Mouse (Mus musculus) layer of hippocampus, adult 9-10 months (tissue): Measurements from ENCODE around the gene Gm20716.
"Not testable (repeated sequence)": the region's sequence is repeated elsewhere in the genome, so short reads cannot be mapped to it uniquely, and the experiment has no call there.

Experiments
- DNase-seq: peaks from one replicate; pipeline ENCODE4 v3.0.0; 2022; ENCODE audit warnings: low spot score

Gm20716 gene

DNA sequence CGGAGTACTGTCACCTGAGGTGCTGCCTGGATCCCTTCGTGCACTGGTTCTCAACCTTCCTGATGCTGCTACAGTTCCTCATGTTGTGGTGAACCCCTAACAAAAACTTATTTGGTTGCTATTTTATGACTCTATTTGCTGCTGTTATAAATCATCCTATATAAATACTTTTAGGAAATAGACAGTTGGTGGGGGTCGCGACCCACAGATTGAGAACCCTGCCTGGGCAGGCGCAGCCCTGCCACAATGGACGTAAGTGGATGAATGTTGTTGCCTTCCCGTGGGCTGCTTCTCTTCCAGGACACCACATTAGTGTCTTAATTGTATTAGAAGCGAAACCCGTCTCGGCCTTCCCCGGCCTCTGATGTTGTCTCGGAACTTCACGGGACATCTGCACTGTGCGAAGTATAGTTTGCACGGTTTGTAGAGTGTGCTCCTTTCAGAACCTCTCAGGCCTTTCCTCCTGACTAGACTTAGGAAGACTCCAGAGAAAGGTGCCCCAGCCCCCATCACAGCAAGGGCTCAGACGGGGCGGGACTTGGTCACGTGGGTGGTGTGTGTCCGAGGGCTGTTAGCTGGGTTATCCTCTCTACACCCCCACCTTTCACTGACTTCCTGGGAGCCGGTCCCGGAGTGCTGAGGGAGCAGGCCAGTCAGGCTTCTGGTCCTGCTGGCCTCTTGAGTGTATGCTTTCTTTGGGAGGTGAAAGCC is 63.3 kb downstream of the Gm20716 start:
- DNase-seq: no peak

DNA sequence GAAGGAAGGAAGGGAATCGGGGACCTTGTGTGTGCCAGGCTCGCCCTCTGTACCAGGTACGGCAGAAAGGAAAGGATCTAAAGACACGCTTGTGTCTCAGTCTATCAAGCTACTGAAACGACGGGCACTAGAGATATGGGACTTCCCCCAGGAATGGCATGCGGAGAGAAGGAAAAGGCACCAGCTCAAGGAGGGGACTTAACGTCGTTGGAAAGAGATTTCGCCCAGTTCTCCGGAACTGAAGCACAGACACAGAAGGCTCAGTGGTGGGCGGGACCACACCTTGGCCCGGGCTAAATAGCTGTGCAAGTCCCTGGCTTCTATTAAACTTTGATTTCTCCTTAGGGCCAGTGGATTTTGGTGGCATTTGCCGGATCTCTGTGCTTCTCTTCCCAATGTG is 68.2 kb downstream of the Gm20716 start:
- DNase-seq: no peak

DNA sequence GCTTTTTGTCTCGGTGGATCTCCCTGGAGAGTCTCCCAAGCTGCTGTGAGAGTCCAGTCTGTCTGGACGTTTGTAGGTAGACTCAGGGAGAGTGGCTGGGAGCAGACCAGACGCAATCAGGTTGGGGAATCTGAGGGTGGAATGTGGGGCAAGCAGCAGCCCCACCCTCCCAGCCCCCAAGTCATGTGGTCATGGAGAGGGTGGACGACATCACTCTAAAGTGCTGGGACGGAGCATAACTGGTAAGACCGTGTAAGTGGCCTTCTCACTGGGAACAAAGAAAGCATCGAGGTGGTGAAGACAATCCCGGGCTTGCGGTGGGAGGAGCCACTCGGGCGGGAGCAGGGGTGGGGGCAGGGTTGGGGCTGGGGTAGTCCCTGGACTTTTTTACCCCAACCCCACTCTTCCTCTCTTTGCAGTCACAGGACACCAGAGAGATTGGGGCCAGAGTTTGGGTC is 68.6 kb downstream of the Gm20716 start:
- no peak for DNase-seq

DNA sequence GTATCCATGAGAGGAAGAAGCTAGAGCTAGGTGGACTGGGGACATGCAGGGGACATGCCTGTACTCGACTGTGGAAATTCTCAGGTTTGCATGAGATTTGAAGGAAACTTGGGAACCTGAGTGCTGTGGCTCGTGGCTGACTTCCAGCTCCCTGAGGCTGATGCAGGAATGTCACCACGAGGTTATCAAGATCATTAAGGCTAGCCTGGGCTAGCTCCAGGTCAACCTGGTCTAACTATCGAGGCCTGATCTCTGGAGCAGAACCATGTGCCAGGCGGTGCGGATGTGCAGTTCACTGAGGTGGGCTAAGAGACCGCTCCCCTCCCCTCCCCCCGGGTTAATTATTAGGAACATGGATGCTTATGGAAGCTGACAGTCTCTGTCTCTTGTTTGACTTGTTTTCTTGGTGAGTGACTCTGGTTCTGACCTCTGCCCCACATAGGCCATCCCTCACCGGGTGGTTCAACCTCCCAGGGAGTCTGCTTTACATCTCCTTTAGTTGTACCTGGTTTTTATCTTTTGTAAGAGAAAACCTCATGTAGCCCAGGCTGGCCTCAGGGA is 69.7 kb downstream of the Gm20716 start:
- no peak for DNase-seq

DNA sequence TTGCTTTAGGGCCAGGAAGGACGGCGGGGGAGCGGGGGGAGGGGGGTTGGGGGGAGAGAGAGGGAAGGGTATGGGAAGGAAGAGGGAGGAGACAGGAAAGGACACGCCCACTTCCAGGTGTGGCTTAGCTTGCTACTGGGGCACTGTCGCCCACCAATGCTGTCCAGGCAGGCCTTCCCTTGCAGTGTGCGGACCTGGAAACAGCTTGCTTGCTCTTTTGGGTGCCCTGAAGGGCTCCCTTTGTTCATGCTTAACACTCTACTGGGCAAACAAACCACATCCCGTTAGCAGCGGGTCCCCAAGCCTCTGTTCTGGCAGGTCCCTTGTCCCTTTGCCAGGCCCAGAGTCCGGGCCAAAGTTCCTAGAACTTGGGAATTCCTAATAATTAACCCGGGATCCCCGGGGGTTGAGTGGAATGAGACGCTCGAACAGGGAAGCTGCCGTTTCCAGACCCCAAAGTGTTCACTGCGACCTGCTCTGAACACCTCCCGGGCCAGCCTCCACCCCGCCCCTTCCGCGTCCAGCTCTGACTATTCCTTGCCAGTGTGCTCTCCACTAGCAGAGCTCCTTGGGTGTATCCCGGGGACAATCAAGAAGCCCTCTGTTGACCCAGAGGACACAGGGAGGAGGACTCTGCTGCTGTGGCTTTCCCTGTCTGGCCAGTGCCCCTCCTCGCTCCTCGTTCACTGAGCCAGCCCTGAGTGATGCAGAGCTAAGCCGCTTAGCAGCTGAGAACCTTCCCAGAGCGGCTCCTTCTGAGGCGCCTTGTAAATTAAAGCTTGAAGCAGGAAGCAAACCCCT is 71.1 kb downstream of the Gm20716 start:
- DNase-seq: no peak

DNA sequence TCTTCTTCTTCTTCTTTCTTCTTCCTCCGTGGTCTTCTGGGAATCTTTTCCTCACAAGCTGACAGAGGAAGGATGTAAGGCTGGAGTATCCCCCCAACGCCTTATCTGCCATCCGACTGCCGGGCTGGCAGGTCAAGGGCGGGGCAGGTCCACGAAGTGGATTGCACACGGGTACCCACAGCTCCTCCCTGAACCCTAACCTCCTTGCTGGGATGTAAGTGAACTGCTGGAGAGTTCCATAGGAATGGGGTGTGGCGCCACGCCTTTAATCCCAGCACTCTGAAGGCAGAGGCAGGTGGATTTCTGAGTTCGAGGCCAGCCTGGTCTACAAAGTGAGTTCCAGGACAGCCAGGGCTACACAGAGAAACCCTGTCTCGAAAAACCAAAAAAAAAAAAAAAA is 72.2 kb downstream of the Gm20716 start:
- not testable (repeated sequence) for DNase-seq

DNA sequence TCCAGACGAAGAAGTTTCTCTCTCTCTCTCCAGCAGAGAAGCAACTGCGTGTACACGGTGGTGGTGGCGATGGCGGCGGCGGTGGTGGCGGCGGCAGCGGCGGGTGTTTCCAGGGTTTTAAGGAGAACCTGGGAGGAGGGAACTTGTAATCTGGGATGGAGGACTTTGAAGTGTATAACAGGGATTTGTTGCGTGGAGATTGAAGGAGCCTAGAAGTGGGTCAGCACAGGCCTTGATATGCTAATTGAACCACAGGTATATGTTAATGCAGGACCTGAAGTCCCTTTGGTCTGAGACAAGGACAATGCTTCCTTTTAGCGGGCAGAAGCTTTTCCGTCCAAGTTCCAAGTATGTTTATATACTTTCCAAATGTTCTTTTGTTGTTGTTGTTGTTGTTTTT is 73.8 kb downstream of the Gm20716 start:
- DNase-seq: no peak

DNA sequence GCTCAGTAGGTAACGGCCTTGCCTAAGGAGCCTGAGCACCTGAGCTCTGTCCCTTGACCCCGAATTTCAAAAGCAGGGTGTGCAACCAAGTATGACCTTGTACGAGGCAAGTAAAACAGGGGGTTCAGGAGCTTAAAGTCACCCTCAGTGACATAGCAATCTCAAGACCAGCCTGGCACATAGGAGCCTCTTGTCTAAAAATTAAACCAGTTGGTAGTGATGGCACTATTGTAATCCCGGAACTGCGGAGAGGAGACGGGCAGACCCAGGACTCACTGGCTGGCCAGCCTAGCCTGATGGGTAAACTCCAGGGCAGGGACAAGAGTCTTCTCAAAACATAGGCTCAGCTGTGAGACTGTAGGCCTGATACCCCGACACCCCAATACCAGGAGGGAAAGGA is 74.5 kb downstream of the Gm20716 start:
- DNase-seq: no peak

DNA sequence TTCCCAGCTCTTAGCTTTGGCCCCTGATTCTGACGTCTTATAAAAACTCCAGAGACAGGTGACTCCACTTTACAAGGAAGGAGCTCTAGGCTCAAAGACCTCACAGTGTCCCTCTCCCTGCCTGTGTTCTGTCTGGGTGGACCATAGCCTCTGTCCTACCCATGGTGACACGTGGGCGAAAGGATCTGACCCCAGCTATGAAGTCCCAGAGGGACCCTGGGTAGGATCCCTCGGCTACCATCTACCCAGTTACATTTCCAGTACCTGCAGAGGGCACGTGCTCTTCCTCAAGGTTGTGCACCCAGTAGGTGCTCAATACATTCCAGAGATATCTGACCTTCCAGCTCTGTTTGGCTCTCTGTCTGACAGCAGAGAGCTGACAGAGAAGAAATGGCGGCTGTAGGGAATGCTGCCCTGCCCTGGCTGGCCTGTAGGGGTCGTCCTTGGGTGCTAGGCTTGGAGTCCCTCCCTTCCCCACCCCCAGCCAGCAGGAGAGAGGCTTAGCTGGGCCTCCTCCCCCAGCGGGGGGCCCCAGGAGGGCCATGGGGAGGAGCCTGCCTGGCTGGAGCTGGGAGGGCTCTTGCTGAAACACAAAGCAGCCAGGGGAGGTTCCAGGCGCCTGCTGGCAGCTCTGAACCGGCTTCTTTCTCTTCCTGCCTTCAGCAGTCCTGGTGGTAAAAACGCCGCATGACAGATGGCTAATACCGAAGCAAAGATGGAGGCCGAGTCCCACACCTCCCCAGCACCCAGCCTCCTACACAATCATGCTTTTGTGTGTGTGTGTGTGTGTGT is 75.9 kb downstream of the Gm20716 start:
- peak; percentile 26 for DNase-seq

DNA sequence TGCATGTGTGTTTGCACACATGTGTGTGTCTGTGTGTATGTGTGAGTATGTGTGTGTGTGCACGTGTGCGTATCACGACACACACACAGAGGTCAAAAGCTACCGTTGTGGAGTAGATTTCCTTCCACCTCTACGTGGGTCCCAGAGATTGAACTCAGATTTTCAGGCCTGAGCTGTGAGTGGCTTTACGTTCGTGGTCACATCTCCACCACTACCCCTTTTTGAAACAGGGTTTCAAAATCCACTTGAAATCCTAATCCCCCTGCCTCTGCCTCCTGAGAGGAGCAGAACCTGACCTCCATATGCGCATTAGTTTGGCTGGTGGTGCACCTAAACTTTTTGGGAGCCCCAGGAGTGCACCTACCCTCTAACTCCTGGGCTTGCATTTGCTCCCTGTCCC is 80.9 kb downstream of the Gm20716 start:
- DNase-seq: no peak

DNA sequence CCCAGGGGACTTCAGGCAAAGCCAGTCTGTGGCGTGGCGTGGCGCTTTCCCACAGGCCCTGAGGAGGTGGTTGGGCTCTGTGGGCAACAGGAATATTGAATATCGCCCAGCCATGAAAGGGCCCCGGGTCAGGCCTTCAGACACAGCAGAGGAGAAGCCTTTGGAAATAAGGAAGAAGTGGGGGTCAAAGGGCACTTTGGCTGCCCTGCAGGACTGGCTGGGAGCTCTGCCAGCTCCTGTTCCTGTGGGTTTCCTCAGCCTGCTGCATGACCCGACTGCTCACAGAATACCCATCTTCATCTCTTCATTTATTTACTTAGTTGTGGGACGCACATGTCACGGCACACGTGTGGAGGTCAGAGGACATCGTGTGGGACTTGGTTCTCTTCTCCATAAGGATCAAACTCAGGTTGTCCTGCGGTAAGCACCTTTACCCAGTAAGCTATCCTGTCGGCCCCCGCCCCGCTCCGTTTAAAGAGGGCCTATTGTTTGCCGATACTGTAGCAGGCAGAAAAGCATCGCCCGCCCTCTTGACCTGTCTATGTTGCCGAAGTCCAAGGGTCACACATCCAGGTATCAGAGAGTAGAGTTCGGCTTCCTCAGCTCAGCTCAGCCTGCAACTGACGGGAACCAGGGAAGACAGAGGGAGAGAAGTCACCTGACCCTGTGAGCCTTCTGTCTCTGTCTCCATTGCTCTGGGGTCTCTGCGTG is 82.3 kb downstream of the Gm20716 start:
- no peak for DNase-seq

DNA sequence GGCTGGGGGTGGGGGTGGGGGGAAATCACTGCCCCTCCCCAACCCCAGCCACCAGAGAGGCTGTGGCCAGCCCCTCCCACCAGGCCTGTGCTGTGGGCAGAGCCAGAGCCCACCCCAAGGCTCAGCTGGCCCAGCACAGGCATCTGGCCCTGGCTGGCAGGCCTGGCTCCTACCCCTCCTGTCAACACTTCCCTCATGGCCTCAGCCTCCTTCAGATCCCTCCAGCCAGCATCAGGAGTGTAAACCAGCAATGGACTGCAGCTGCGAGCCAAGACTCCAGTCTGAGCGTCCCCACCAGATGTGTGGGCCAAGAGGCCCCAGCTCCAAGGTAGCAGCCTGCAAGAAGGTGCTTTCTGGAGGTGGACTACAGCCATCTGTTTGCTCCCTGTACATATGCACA is 84.7 kb downstream of the Gm20716 start:
- DNase-seq: no peak

DNA sequence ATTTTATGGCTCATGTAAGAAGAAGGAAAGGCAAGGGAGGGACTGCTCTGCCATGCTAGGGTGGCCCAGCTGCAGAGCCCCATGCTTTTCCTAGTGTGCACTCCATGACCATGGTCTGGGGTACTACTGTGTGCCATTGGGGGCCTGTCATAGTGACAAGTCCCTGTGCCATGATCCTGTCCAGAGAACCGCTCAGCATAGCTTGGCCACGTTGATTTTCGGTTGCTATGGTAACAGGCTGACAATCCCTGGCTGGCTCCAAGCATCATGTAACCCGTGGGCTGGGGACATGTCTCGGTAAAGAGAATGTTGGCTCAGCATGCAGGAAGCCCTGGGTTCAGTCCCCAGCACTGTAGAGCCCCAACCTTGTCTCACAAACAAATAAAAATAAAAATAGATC is 86.4 kb downstream of the Gm20716 start:
- DNase-seq: no peak

DNA sequence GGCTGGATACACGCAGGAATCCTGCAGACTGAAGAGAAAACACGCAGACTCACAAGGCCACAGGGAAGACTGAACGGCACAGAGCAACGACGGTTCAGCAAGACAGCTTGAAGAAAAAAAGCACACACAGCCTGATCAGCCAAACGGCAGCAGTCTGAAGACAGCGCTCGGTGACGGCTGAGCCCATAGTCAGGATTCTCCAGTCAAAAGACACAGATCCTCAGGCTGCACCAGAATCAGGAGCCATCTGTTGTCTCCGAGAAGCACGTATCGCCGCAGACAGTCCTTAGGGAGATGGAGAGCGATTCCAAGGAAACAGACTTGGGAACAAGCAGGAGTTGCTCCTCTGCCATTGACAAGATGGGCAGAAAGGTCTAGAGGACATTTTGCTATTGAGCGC is 93.0 kb downstream of the Gm20716 start:
- no peak for DNase-seq
